Mouse (Mus musculus): ENCODE measurements around the gene Crybb2.

- TF ChIP-seq E2F4 (IDR thresholded peaks at IDR 0.05; ENCODE audit: insufficient read depth) (no peak), MYOD1 (IDR thresholded peaks at IDR 0.05; ENCODE audit: control insufficient read depth in 1 of 3, insufficient read length in 2 of 3, low read depth in 2 of 3) (peak in 1 of 3 experiments; percentile 16), POLR2A (IDR thresholded peaks at IDR 0.05; ENCODE audit: insufficient read length, low read depth) (no peak), MAX (IDR thresholded peaks at IDR 0.05; ENCODE audit: low read depth) (no peak), POLR2AphosphoS2 (IDR thresholded peaks at IDR 0.05; ENCODE audit: insufficient read length, low read depth) (peak; percentile 61), USF1 (IDR thresholded peaks at IDR 0.05; ENCODE audit: low read depth) (peak; percentile 45), CEBPB (IDR thresholded peaks at IDR 0.05; ENCODE audit: insufficient read depth, poor library complexity, severe bottlenecking) (no peak), SRF (IDR thresholded peaks at IDR 0.05; ENCODE audit: control insufficient read depth, insufficient read length, low read depth) (no peak), TCF3 (IDR thresholded peaks at IDR 0.05; ENCODE audit: insufficient read length, low read depth) (no peak), TCF12 (IDR thresholded peaks at IDR 0.05; ENCODE audit: insufficient read depth, poor library complexity, severe bottlenecking) (no peak), MYOG (IDR thresholded peaks at IDR 0.05; ENCODE audit: control insufficient read depth in 1 of 3, insufficient read depth in 1 of 3, insufficient read length in 2 of 3, low read depth in 2 of 3) (no peak)
These were observed 12.6 kb upstream of the Crybb2 start for GRCm38 (mm10) chr5:113082356-113083168.

All from myocyte (in vitro differentiated cells).